Mouse (Mus musculus): ENCODE measurements around the gene Wipi2.

DNA sequence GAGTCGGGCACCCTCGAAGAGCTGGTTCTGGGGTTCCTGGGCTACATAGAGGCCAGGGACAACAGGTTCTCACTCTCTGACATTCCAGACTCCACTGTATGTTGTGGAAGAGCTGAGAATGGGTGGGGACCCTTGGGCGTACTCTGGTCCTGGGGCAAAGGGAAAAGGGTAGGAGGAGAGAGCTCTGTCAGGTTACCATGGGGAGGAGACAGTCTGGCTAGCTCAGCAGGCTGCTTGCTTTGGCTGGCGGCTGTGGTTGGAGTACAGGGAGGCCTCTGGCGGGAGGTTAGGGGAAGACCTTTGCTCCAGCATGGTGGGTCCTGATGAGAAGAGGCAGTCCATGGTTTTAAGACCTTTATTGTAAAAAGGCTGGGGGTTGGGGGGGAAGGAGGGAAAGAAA, 12.6 kb downstream of the Wipi2 start:
- no peak for TF ChIP-seq POLR2A (IDR thresholded peaks at IDR 0.05; ENCODE audit: low read depth, low read length)
- TF ChIP-seq CTCF (IDR thresholded peaks at IDR 0.05; ENCODE audit: extremely low read depth, insufficient read length, insufficient replicate concordance, low read depth, low read length), result no peak

All from small intestine, adult 2 months (tissue).